Mouse (Mus musculus) CH12.LX (cell line): ENCODE measurements around the gene Hyal3. TPM values are rescaled to one million over a fixed set of nuclear protein-coding genes. Genes with fewer than 3 reads are reported as not detected.

Source experiments
- DNase-seq: peaks from one replicate; pipeline ENCODE4 v3.0.0-alpha.2; 2013; ENCODE audit errors: extremely low read depth
- H3K27ac ChIP-seq: 2 replicates; pipeline ENCODE4 v1.5.1; 2012; ENCODE audit warnings: low read depth, mild to moderate bottlenecking, control low read depth, moderate library complexity; ENCODE audit not compliant: insufficient read depth
- H3K27me3 ChIP-seq: replicated peaks from 2 replicates; pipeline ENCODE3; 2012; ENCODE audit warnings: inconsistent platforms
- H3K36me3 ChIP-seq, 2 experiments: replicated peaks in 1 of 2; 2 replicates each; pipeline versions ENCODE3 to v1.6.1; 2012; ENCODE audit warnings: inconsistent platforms in 1 of 2, low read length in 1 of 2, mild to moderate bottlenecking in 1 of 2, mixed read lengths in 1 of 2, moderate library complexity in 1 of 2; ENCODE audit not compliant: control insufficient read depth in 1 of 2, insufficient read depth in 1 of 2
- H3K4me1 ChIP-seq, 2 experiments: 2 replicates each; pipeline ENCODE4 v1.6.1; 2012; ENCODE audit warnings: inconsistent platforms in 1 of 2, moderate library complexity in 1 of 2; ENCODE audit not compliant: insufficient read depth in 2 of 2, control insufficient read depth in 1 of 2
- H3K4me2 ChIP-seq: 2 replicates; pipeline ENCODE4 v1.6.1; 2012; ENCODE audit warnings: low read depth, mild to moderate bottlenecking, control low read depth; ENCODE audit not compliant: poor library complexity, insufficient read depth, severe bottlenecking
- H3K4me3 ChIP-seq, 3 experiments: fragments of 150-350 bp in 1 of 3; sonication (generic) in 1 of 3; replicated peaks in 1 of 3; 2 replicates each; pipeline versions ENCODE3 to v1.5.1; 2011 to 2012; ENCODE audit warnings: low read depth in 2 of 3, low read length in 2 of 3, mild to moderate bottlenecking in 2 of 3, moderate library complexity in 2 of 3, control low read depth in 1 of 3, improper control_type of control experiment in 1 of 3, inconsistent platforms in 1 of 3, mixed read lengths in 1 of 3; ENCODE audit not compliant: poor library complexity in 1 of 3
- H3K79me2 ChIP-seq: replicated peaks from 2 replicates; pipeline ENCODE4 v1.6.1; 2012; ENCODE audit warnings: mild to moderate bottlenecking, moderate library complexity; ENCODE audit not compliant: control insufficient read depth, poor library complexity, insufficient read depth, severe bottlenecking; ENCODE audit errors: extremely low read depth
- H3K9ac ChIP-seq: 2 replicates; pipeline ENCODE4 v1.6.1; 2012; ENCODE audit warnings: low read depth, mild to moderate bottlenecking, control low read depth, moderate library complexity; ENCODE audit not compliant: insufficient read depth
- H3K9me3 ChIP-seq: replicated peaks from 2 replicates; pipeline ENCODE3; 2012; ENCODE audit warnings: low read length, inconsistent platforms, mixed read lengths
- BHLHE40 ChIP-seq: IDR thresholded peaks from 2 replicates; pipeline ENCODE4 v1.6.1; 2011; ENCODE audit warnings: mild to moderate bottlenecking, low read depth, low read length, improper control_type of control experiment
- CHD1 ChIP-seq: IDR thresholded peaks from 2 replicates; pipeline ENCODE4 v1.6.1; 2012; ENCODE audit warnings: low read depth, low read length, improper control_type of control experiment, inconsistent platforms
- CHD2 ChIP-seq: IDR thresholded peaks from 2 replicates; pipeline ENCODE4 v1.6.1; 2011; ENCODE audit warnings: low read length, improper control_type of control experiment
- CTCF ChIP-seq, 2 experiments: IDR thresholded peaks in 1 of 2; conservative IDR thresholded peaks in 1 of 2; 2 replicates each; pipeline ENCODE4 v1.5.1; 2011 to 2012; ENCODE audit warnings: low read depth in 2 of 2, low read length in 2 of 2, improper control_type of control experiment in 1 of 2, inconsistent platforms in 1 of 2, mild to moderate bottlenecking in 1 of 2, moderate library complexity in 1 of 2
- E2F4 ChIP-seq: IDR thresholded peaks from 2 replicates; pipeline ENCODE4 v1.6.1; 2011; ENCODE audit warnings: low read depth, low read length, improper control_type of control experiment; ENCODE audit not compliant: insufficient replicate concordance
- ELF1 ChIP-seq: IDR thresholded peaks from 2 replicates; pipeline ENCODE4 v1.6.1; 2014; ENCODE audit warnings: low read depth, mild to moderate bottlenecking, inconsistent platforms, low read length, improper control_type of control experiment
- EP300 ChIP-seq: IDR thresholded peaks from 2 replicates; pipeline ENCODE4 v1.6.1; 2011; ENCODE audit warnings: low read length, improper control_type of control experiment
- HCFC1 ChIP-seq: IDR thresholded peaks from 2 replicates; pipeline ENCODE4 v1.6.1; 2012; ENCODE audit warnings: low read depth, mild to moderate bottlenecking, inconsistent platforms, low read length, improper control_type of control experiment
- MAX ChIP-seq: IDR thresholded peaks from 2 replicates; pipeline ENCODE4 v1.6.1; 2011; ENCODE audit warnings: low read length, improper control_type of control experiment
- MXI1 ChIP-seq: IDR thresholded peaks from 2 replicates; pipeline ENCODE4 v1.6.1; 2011; ENCODE audit warnings: mild to moderate bottlenecking, low read depth, low read length, improper control_type of control experiment
- MYC ChIP-seq: IDR thresholded peaks from 2 replicates; pipeline ENCODE4 v1.6.1; 2011; ENCODE audit warnings: low read depth, mild to moderate bottlenecking, improper control_type of control experiment, low read length
- NELFE ChIP-seq: IDR thresholded peaks from 2 replicates; pipeline ENCODE4 v1.6.1; 2011; ENCODE audit warnings: low read depth, low read length, improper control_type of control experiment
- POLR2AphosphoS2 ChIP-seq: IDR thresholded peaks from 2 replicates; pipeline ENCODE4 v1.6.1; 2011; ENCODE audit warnings: low read depth, low read length, improper control_type of control experiment
- RCOR1 ChIP-seq: conservative IDR thresholded peaks from 2 replicates; pipeline ENCODE4 v1.6.1; 2012; ENCODE audit warnings: low read depth, mild to moderate bottlenecking, inconsistent platforms, low read length, improper control_type of control experiment
- SIN3A ChIP-seq: IDR thresholded peaks from 2 replicates; pipeline ENCODE4 v1.6.1; 2012; ENCODE audit warnings: low read length, improper control_type of control experiment, inconsistent platforms
- TBP ChIP-seq: conservative IDR thresholded peaks from 2 replicates; pipeline ENCODE4 v1.6.1; 2011; ENCODE audit warnings: low read depth, low read length, improper control_type of control experiment
- UBTF ChIP-seq: IDR thresholded peaks from 2 replicates; pipeline ENCODE4 v1.6.1; 2012; ENCODE audit warnings: low read depth, mild to moderate bottlenecking, inconsistent platforms, low read length, improper control_type of control experiment, moderate library complexity
- USF1 ChIP-seq: IDR thresholded peaks from 2 replicates; pipeline ENCODE4 v1.6.1; 2014; ENCODE audit warnings: low read depth, mild to moderate bottlenecking, inconsistent platforms, low read length, improper control_type of control experiment
- USF2 ChIP-seq: conservative IDR thresholded peaks from 2 replicates; pipeline ENCODE4 v1.6.1; 2011; ENCODE audit warnings: low read depth, low read length, improper control_type of control experiment
- ZKSCAN1 ChIP-seq: IDR thresholded peaks from 2 replicates; pipeline ENCODE4 v1.6.1; 2012; ENCODE audit warnings: low read depth, inconsistent platforms, low read length, improper control_type of control experiment, borderline replicate concordance
- dilution Hi-C: fragments of 300-500 bp; cut with MboI; formaldehyde crosslinking; loops from 2 replicates; pipeline ENCODE4 v1.14.3; 2020; ENCODE audit warnings: low sequenced_read_pairs; ENCODE audit not compliant: extremely low pct_unique_long_range_greater_than_20kb, extremely low pct_ligation_motif_present
- in situ Hi-C: fragments of 300-500 bp; cut with MboI; formaldehyde crosslinking; loops from 3 replicates; pipeline ENCODE4 v1.14.3; 2019; ENCODE audit warnings: low sequenced_read_pairs, low pct_ligation_motif_present, low pct_unique_long_range_greater_than_20kb, mixed read lengths
- polyA plus RNA-seq: library from polyadenylated mRNA; unstranded; fragments of >175 nt; gene quantifications from 2 replicates; pipeline ENCODE4 v1.2.1, GENCODE M21; 2012; ENCODE audit warnings: low read depth; ENCODE audit not compliant: insufficient read length
- total RNA-seq, 2 experiments: library from RNA; depleted of rRNA; stranded (reverse); fragments of 300-350 nt in 1 of 2; fragments of >200 nt in 1 of 2; gene quantifications; 2 replicates each; pipeline ENCODE4 v1.2.3; 2012 to 2014

Hyal3 gene
- total and polyA plus RNA-seq, 3 experiments, result 0.12 to 0.21 (median 0.13) TPM

GRCm38 (mm10) chr9:107575579-107576356 lies 4.8 kb upstream of the Hyal3 start:
- H3K36me3 ChIP-seq, result peaks cover 20 to 32% of the 10 kb centered on the region in 2 experiments
- no peak overlapping the region for H3K4me2 ChIP-seq
- H3K79me2 ChIP-seq, result no peaks in the 10 kb centered on the region
- H3K4me1 ChIP-seq, result peaks cover 14 to 33% of the 10 kb centered on the region in 2 experiments
- DNase-seq, result no peak
- no peak overlapping the region for H3K27ac ChIP-seq
- dilution Hi-C loops (no loop called here), in situ Hi-C loops (no loop called here)
- H3K9ac ChIP-seq, result no peak overlapping the region
- no peaks in the 10 kb centered on the region for H3K9me3 ChIP-seq
- TF ChIP-seq POLR2AphosphoS2, result no peak
- TF ChIP-seq CHD1, result 0 out of 2 replicates have a peak, but pooled peaks have one; percentile 52
- TF ChIP-seq ZKSCAN1, result no peak
- no peak for TF ChIP-seq TBP
- TF ChIP-seq MAX, result no peak
- peak; percentile 75 for TF ChIP-seq USF1
- TF ChIP-seq ELF1, result no peak
- peak; percentile 73 for TF ChIP-seq USF2
- no peak for TF ChIP-seq CHD2
- no peak for TF ChIP-seq MYC
- TF ChIP-seq EP300, result no peak
- TF ChIP-seq HCFC1, result no peak
- TF ChIP-seq NELFE, result no peak
- no peak for TF ChIP-seq E2F4
- no peak for TF ChIP-seq RCOR1
- TF ChIP-seq BHLHE40, result peak; percentile 76
- no peaks in the 10 kb centered on the region for H3K27me3 ChIP-seq
- no peak overlapping the region for H3K4me3 ChIP-seq

- Histone ChIP-seq H3K9me3 (no peaks in the 10 kb centered on the region), H3K27me3 (no peaks in the 10 kb centered on the region), H3K9ac (no peak within 1 kb of the TSS), H3K27ac (no peak within 1 kb of the TSS), H3K4me1 (peaks cover 14 to 33% of the 10 kb centered on the region in 2 experiments), H3K36me3 (peaks cover 14 to 25% of the 10 kb centered on the region in 2 experiments), H3K4me3 (no peak within 1 kb of the TSS), H3K4me2 (no peak within 1 kb of the TSS), H3K79me2 (no peaks in the 10 kb centered on the region)
- dilution Hi-C loops (no loop called here), in situ Hi-C loops (no loop called here)
- DNase-seq, result peak; percentile 53
- TF ChIP-seq MXI1 (no peak), BHLHE40 (no peak), POLR2AphosphoS2 (no peak), UBTF (no peak), CTCF (conservative IDR thresholded peaks at IDR 0.05 in 1 of 2, IDR thresholded peaks at IDR 0.05 in 1 of 2; ENCODE audit: low read depth in 2 of 2, low read length in 2 of 2) (no peak), SIN3A (no peak)
These were observed 4.1 kb upstream of the Hyal3 start, which contains the start of gene Hyal1 for GRCm38 (mm10) chr9:107576357-107577107. TSS of gene Hyal1 (plus strand) at chr9:107576927.
